Comparison of ENCODE assay signal across 8 mouse cellular contexts in genomic region chr16:27138987-27139386, GRCm38 (mm10).
DNase-seq lines count a peak whose midpoint lies in the region; ATAC-seq and TF ChIP-seq lines count a peak whose summit lies in the region.

No protein-coding gene starts in this region.

- no peak for ATAC-seq in embryonic facial prominence, embryonic 11.5 days (replicated peaks; ENCODE audit: insufficient number of reproducible peaks, low FRiP score, low TSS enrichment, low read depth)
- no peak for ATAC-seq in liver, embryonic 12.5 days
- ATAC-seq in midbrain, embryonic 13.5 days, result peak; percentile 24; the same call in 1 of the 2 replicates

- H3K79me2 ChIP-seq in liver, adult 2 months (ENCODE audit: control insufficient read depth, insufficient read depth, low read length), result no peaks in the 10 kb centered on the region

- peak; percentile 37; the same call in 1 of the 2 replicates for TF ChIP-seq CTCF in liver, adult 2 months (IDR thresholded peaks at IDR 0.05; ENCODE audit: low read depth, low read length)

- TF ChIP-seq POLR2A in liver, adult 2 months (IDR thresholded peaks at IDR 0.05; ENCODE audit: extremely low read depth, insufficient read depth, low read length), result no peak

- no peak overlapping the region for H3K4me2 ChIP-seq in embryonic facial prominence, embryonic 11.5 days (ENCODE audit: low read depth, low read length)
- no peak overlapping the region for H3K4me2 ChIP-seq in liver, embryonic 12.5 days
- H3K4me2 ChIP-seq in midbrain, embryonic 13.5 days (replicated peaks), result no peak overlapping the region

- H3K4me1 ChIP-seq in embryonic facial prominence, embryonic 11.5 days (ENCODE audit: control insufficient read depth, insufficient read depth, low read length), result no peaks in the 10 kb centered on the region
- no peaks in the 10 kb centered on the region for H3K4me1 ChIP-seq in embryonic facial prominence, embryonic 10.5 days
- no peaks in the 10 kb centered on the region for H3K4me1 ChIP-seq in liver, adult 2 months (ENCODE audit: control insufficient read depth, insufficient read depth, low read length)
- no peaks in the 10 kb centered on the region for H3K4me1 ChIP-seq in liver, embryonic 12.5 days
- H3K4me1 ChIP-seq in midbrain, embryonic 13.5 days (replicated peaks), result no peaks in the 10 kb centered on the region

- DNase-seq in embryonic facial prominence, embryonic 11.5 days (ENCODE audit: low spot score), result peak; percentile 64
- DNase-seq in embryonic facial prominence, embryonic 10.5 days (ENCODE audit: low spot score), result no peak
- DNase-seq in liver, adult 2 months (ENCODE audit: extremely low read depth, low read depth, low spot score), result peak; percentile 20
- peak; percentile 51 for DNase-seq in brain, embryonic 18.5 days (ENCODE audit: low read depth, low spot score)
- DNase-seq in adrenal gland, adult 18-20 months (ENCODE audit: low spot score in 2 of 2), result no peak
- no peak for DNase-seq in kidney, adult 18-20 months

- H3K9me3 ChIP-seq in embryonic facial prominence, embryonic 11.5 days (replicated peaks; ENCODE audit: control insufficient read depth, low read length), result no peaks in the 10 kb centered on the region
- no peaks in the 10 kb centered on the region for H3K9me3 ChIP-seq in embryonic facial prominence, embryonic 10.5 days
- 0 out of 2 replicates have a peak, but pooled peaks cover 3% of the 10 kb centered on the region for H3K9me3 ChIP-seq in liver, embryonic 12.5 days (replicated peaks)
- no peaks in the 10 kb centered on the region for H3K9me3 ChIP-seq in midbrain, embryonic 13.5 days

- 45% methylated on average over 1 of the region's 1 CpGs for WGBS in embryonic facial prominence, embryonic 11.5 days
- WGBS in embryonic facial prominence, embryonic 10.5 days, result 47% methylated on average over 1 of the region's 1 CpGs
- 16% methylated on average over 1 of the region's 1 CpGs for WGBS in liver, adult 2 months
- WGBS in liver, embryonic 12.5 days (ENCODE audit: insufficient replicate concordance), result 16% methylated on average over 1 of the region's 1 CpGs
- 36% methylated on average over 1 of the region's 1 CpGs for WGBS in midbrain, embryonic 13.5 days

- H3K4me3 ChIP-seq in embryonic facial prominence, embryonic 11.5 days (ENCODE audit: low read depth, low read length), result no peak overlapping the region
- H3K4me3 ChIP-seq in embryonic facial prominence, embryonic 10.5 days, result no peak overlapping the region
- no peak overlapping the region for H3K4me3 ChIP-seq in liver, adult 2 months (ENCODE audit: insufficient read depth, low read depth, low read length)
- H3K4me3 ChIP-seq in liver, embryonic 12.5 days, result no peak overlapping the region
- no peak overlapping the region for H3K4me3 ChIP-seq in midbrain, embryonic 13.5 days (replicated peaks)

- no peaks in the 10 kb centered on the region for H3K27me3 ChIP-seq in embryonic facial prominence, embryonic 11.5 days (ENCODE audit: control insufficient read depth, insufficient read depth, low read length)
- H3K27me3 ChIP-seq in embryonic facial prominence, embryonic 10.5 days (replicated peaks; ENCODE audit: low read depth, poor library complexity, severe bottlenecking), result no peaks in the 10 kb centered on the region
- H3K27me3 ChIP-seq in liver, adult 2 months (ENCODE audit: control insufficient read depth, insufficient read depth, low read length), result no peaks in the 10 kb centered on the region
- no peaks in the 10 kb centered on the region for H3K27me3 ChIP-seq in liver, embryonic 12.5 days (replicated peaks)
- H3K27me3 ChIP-seq in midbrain, embryonic 13.5 days, result no peaks in the 10 kb centered on the region

- no peak overlapping the region for H3K27ac ChIP-seq in embryonic facial prominence, embryonic 11.5 days (replicated peaks; ENCODE audit: low read depth, low read length)
- H3K27ac ChIP-seq in embryonic facial prominence, embryonic 10.5 days (replicated peaks), result no peak overlapping the region
- H3K27ac ChIP-seq in liver, adult 2 months (replicated peaks; ENCODE audit: insufficient read depth, low read depth, low read length), result no peak overlapping the region
- H3K27ac ChIP-seq in liver, embryonic 12.5 days, result no peak overlapping the region
- no peak overlapping the region for H3K27ac ChIP-seq in midbrain, embryonic 13.5 days

- no peaks in the 10 kb centered on the region for H3K36me3 ChIP-seq in embryonic facial prominence, embryonic 11.5 days (replicated peaks; ENCODE audit: control insufficient read depth, insufficient read depth, low read depth, low read length)
- no peaks in the 10 kb centered on the region for H3K36me3 ChIP-seq in embryonic facial prominence, embryonic 10.5 days (replicated peaks)
- no peaks in the 10 kb centered on the region for H3K36me3 ChIP-seq in liver, adult 2 months (ENCODE audit: control insufficient read depth, insufficient read depth, low read length)
- no peaks in the 10 kb centered on the region for H3K36me3 ChIP-seq in liver, embryonic 12.5 days
- no peaks in the 10 kb centered on the region for H3K36me3 ChIP-seq in midbrain, embryonic 13.5 days

- no peak overlapping the region for H3K9ac ChIP-seq in embryonic facial prominence, embryonic 11.5 days (replicated peaks; ENCODE audit: low read length)
- H3K9ac ChIP-seq in liver, adult 2 months (ENCODE audit: low read depth, low read length), result no peak overlapping the region
- no peak overlapping the region for H3K9ac ChIP-seq in liver, embryonic 12.5 days
- no peak overlapping the region for H3K9ac ChIP-seq in midbrain, embryonic 13.5 days (replicated peaks)

Comparison
In these comparisons a context has a peak if more than half of its experiments do, and no peak if none do; other contexts are left out.
1. DNase-seq: peak in embryonic facial prominence, embryonic 11.5 days (single experiment), liver, adult 2 months (single experiment) and brain, embryonic 18.5 days (single experiment); none in embryonic facial prominence, embryonic 10.5 days (single experiment), adrenal gland, adult 18-20 months (0 of 2) and kidney, adult 18-20 months (single experiment).